Mouse (Mus musculus) stomach, postnatal 0 days (tissue): Measurements from ENCODE around the gene Cfap58. TPM values are rescaled to one million over a fixed set of nuclear protein-coding genes. Genes with fewer than 3 reads are reported as not detected.

Experiments used
- ATAC-seq: fragments of 200-750 bp; cut with Nextera tagmentation; 2 replicates; pipeline ENCODE4 v1.8.0; 2017; ENCODE audit not compliant: low FRiP score, low TSS enrichment
- DNase-seq: peaks from one replicate; pipeline ENCODE4 v3.0.0-alpha.2; 2016; ENCODE audit warnings: low spot score
- H3K27ac ChIP-seq: fragments of 300-500 bp; sonication (generic); replicated peaks from 2 replicates; pipeline ENCODE4 v1.5.1; 2014; ENCODE audit warnings: mild to moderate bottlenecking, control low read depth
- H3K27me3 ChIP-seq: fragments of 300-500 bp; sonication (generic); 2 replicates; pipeline ENCODE4 v1.6.1; 2014; ENCODE audit warnings: low read length; ENCODE audit not compliant: control insufficient read depth, insufficient read depth
- H3K36me3 ChIP-seq: fragments of 300-500 bp; sonication (generic); 2 replicates; pipeline ENCODE4 v1.6.1; 2014; ENCODE audit warnings: low read length, mixed read lengths; ENCODE audit not compliant: control insufficient read depth, insufficient read depth
- H3K4me1 ChIP-seq: fragments of 300-500 bp; sonication (generic); replicated peaks from 2 replicates; pipeline ENCODE4 v1.6.1; 2014; ENCODE audit warnings: antibody characterized with exemption; ENCODE audit not compliant: control insufficient read depth, insufficient read depth
- H3K4me2 ChIP-seq: fragments of 300-500 bp; sonication (generic); replicated peaks from 2 replicates; pipeline ENCODE4 v1.6.1; 2014; ENCODE audit warnings: low read depth, mild to moderate bottlenecking, control low read depth, moderate library complexity
- H3K4me3 ChIP-seq: fragments of 300-500 bp; sonication (generic); 2 replicates; pipeline ENCODE4 v1.5.1; 2014; ENCODE audit warnings: low read depth, low read length, control low read depth
- H3K9ac ChIP-seq: fragments of 300-500 bp; sonication (generic); 2 replicates; pipeline ENCODE4 v1.6.1; 2014; ENCODE audit warnings: mild to moderate bottlenecking, low read length, control low read depth, mixed read lengths
- H3K9me3 ChIP-seq: fragments of 300-500 bp; sonication (generic); 2 replicates; pipeline ENCODE4 v1.6.1; 2016; ENCODE audit warnings: low read length; ENCODE audit not compliant: control insufficient read depth
- CTCF ChIP-seq: IDR thresholded peaks from 2 replicates; pipeline ENCODE4 v1.5.1; 2016; ENCODE audit warnings: antibody characterized with exemption, low read depth, mild to moderate bottlenecking, moderate library complexity
- EP300 ChIP-seq: optimal IDR thresholded peaks from 2 replicates; pipeline ENCODE3; 2016; ENCODE audit warnings: antibody characterized with exemption
- WGBS: fragments of 180-500 bp; shearing (Covaris S2); extraction: QIAGEN DNeasy Blood & Tissue Kit; methylation state at CpG from one replicate; pipeline ENCODE4 v1.1.7; 2014; 5-methylcytosine and 5-hydroxymethylcytosine counted together
- polyA plus RNA-seq: library from polyadenylated mRNA; unstranded; fragments of >200 nt; fragmentation: Nextera tagmentation; extraction: Ambion mirVana; gene quantifications from 2 replicates; pipeline ENCODE4 v1.2.1, GENCODE M21; 2015

Gene Cfap58
- polyA plus RNA-seq, 1 experiment from 2014 or later: not detected

DNA sequence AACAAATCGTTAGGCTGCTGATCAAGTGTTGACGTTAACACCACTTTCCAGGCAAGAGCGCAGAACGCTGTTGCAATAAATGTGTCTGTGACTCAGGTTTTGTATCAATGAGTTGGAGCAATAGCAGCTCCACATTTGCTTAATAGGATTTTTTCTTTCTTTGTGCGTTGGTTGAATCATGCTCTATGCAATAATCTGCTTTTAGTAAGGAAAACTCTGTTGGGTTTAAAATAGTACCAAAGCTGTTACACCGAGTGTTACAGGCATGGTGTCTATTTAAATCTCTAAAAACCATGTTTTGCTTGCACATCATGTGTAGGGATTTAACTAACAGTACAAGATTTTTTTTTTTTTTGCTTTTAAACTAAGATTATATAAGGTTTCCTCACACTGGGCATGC is 1.9 kb downstream of the Cfap58 start:
- H3K4me1 ChIP-seq: peaks cover 2% of the 10 kb centered on the region; the same call in 1 of the 2 replicates
- no peak for DNase-seq
- H3K9me3 ChIP-seq: no peaks in the 10 kb centered on the region
- ATAC-seq: no peak
- no peaks in the 10 kb centered on the region for H3K27me3 ChIP-seq
- no peak overlapping the region for H3K4me2 ChIP-seq
- no peak overlapping the region for H3K27ac ChIP-seq
- H3K36me3 ChIP-seq: no peaks in the 10 kb centered on the region
- no peak overlapping the region for H3K9ac ChIP-seq
- TF ChIP-seq EP300 (no peak), CTCF (no peak)
- 65% methylated on average over 6 of the region's 6 CpGs for WGBS
- no peak overlapping the region for H3K4me3 ChIP-seq

DNA sequence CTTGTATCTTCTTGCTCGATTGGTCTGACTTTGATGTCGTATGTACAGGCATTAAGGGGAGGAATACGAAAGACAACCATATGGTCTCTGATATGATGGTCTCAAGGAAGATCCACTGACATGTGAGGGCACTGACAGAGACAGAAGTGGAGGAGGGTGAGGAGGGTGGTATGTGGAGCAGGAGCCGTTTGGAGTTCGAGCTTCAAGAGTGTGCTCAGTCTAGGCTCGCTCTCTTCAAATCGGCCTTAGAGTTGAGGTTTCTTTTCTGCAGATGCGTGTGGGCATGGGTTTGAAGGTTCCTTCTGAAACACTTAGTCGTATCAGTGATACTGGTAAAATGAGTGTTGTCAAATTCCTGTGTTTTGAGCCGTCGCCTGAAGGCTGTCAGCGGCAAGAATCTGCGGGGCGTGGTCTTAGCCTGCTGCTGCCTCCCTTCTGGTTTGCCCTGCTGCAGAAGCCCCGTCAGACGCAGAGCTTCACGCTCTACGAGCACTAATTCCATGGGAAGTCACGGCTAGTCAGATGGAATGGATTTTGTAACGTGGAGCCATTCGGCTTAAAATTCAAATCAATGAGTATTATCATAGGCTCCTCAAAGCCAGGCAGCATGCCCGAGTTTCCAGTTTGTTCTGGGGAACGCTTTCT is 9.5 kb downstream of the Cfap58 start:
- Histone ChIP-seq H3K4me1 (no peaks in the 10 kb centered on the region), H3K27ac (no peak overlapping the region), H3K9me3 (no peaks in the 10 kb centered on the region), H3K4me3 (0 out of 2 replicates have a peak overlapping the region, but pooled peaks have one; percentile 2), H3K36me3 (no peaks in the 10 kb centered on the region), H3K27me3 (no peaks in the 10 kb centered on the region), H3K9ac (no peak overlapping the region), H3K4me2 (no peak overlapping the region)
- no peak for TF ChIP-seq EP300
- no peak for TF ChIP-seq CTCF
- 48% methylated on average over 23 of the region's 23 CpGs for WGBS
- no peak for ATAC-seq
- DNase-seq: no peak

DNA sequence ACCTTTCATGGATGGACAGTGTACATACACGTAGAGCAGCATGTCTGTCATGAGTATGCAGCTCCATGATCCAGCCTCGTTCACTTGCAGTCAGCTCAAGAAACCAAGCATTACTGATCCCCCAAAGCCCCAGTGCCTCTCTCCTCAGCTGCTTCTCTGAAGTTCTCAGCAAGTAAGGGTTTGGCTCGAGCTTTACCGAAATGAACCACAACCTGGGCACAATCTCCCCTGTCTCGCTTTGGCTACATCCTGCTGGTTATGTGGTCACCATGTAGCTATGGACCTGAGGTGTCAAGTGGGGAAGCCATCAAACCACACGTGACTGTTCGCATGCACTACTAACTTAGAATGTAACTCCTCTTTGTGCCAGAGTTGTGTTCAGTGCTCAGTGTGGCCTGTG is 13.5 kb downstream of the Cfap58 start:
- 88% methylated on average over 7 of the region's 7 CpGs for WGBS
- Histone ChIP-seq H3K9ac (no peak overlapping the region), H3K36me3 (no peaks in the 10 kb centered on the region), H3K27me3 (no peaks in the 10 kb centered on the region), H3K4me2 (no peak overlapping the region), H3K27ac (no peak overlapping the region), H3K4me1 (no peaks in the 10 kb centered on the region), H3K4me3 (no peak overlapping the region), H3K9me3 (no peaks in the 10 kb centered on the region)
- TF ChIP-seq CTCF (no peak), EP300 (no peak)
- DNase-seq (no peak), ATAC-seq (no peak)

DNA sequence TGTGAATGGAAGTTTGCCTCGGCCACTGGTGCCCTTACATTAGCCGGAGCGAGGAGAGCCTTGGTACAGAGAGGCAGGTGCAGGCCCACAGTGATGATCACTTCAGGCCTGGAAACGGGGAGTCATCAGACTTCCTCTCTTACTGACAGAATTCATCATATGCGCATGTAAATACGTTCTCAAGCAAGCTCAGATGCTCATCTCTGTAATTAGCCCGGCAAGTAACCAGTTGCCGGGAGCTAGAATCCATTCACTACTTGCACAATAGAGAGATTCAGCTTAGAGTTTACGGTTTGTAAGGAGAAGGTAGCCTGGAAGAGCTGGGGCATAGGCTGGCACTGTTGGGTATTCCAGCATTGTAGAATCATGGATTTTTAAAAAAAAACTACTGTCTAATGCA is 15.7 kb downstream of the Cfap58 start:
- TF ChIP-seq EP300 (no peak), CTCF (no peak)
- ATAC-seq (no peak), DNase-seq (no peak)
- no peaks in the 10 kb centered on the region for H3K9me3 ChIP-seq
- no peak overlapping the region for H3K27ac ChIP-seq
- no peaks in the 10 kb centered on the region for H3K4me1 ChIP-seq
- no peaks in the 10 kb centered on the region for H3K27me3 ChIP-seq
- WGBS: 86% methylated on average over 9 of the region's 9 CpGs
- no peak overlapping the region for H3K4me3 ChIP-seq
- no peak overlapping the region for H3K9ac ChIP-seq
- no peak overlapping the region for H3K4me2 ChIP-seq
- H3K36me3 ChIP-seq: no peaks in the 10 kb centered on the region

DNA sequence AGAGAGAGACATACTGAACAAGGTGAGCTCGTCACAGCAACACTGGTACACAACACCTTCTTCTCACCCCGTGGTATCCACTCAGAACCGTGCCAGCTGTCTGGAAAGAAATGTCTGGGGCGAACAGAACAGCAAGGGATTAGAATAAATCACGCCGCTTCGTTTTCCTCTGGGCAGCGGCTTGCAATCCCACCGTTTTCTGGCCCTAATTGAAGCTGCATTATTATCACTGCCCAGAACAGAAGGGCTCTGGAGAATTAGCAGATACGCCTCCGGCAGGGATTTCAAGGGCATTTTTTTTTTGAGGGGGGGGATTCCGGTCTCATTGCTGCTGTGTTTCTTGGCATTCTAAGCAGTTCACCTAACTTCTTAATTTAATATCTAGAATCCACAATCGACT is 20.7 kb downstream of the Cfap58 start:
- H3K27ac ChIP-seq: no peak overlapping the region
- no peaks in the 10 kb centered on the region for H3K4me1 ChIP-seq
- H3K36me3 ChIP-seq: no peaks in the 10 kb centered on the region
- no peak for TF ChIP-seq CTCF
- no peak for TF ChIP-seq EP300
- no peak overlapping the region for H3K9ac ChIP-seq
- DNase-seq (no peak), ATAC-seq (no peak)
- no peak overlapping the region for H3K4me2 ChIP-seq
- H3K4me3 ChIP-seq: no peak overlapping the region
- WGBS: 78% methylated on average over 13 of the region's 13 CpGs
- H3K27me3 ChIP-seq: no peaks in the 10 kb centered on the region
- H3K9me3 ChIP-seq: no peaks in the 10 kb centered on the region

DNA sequence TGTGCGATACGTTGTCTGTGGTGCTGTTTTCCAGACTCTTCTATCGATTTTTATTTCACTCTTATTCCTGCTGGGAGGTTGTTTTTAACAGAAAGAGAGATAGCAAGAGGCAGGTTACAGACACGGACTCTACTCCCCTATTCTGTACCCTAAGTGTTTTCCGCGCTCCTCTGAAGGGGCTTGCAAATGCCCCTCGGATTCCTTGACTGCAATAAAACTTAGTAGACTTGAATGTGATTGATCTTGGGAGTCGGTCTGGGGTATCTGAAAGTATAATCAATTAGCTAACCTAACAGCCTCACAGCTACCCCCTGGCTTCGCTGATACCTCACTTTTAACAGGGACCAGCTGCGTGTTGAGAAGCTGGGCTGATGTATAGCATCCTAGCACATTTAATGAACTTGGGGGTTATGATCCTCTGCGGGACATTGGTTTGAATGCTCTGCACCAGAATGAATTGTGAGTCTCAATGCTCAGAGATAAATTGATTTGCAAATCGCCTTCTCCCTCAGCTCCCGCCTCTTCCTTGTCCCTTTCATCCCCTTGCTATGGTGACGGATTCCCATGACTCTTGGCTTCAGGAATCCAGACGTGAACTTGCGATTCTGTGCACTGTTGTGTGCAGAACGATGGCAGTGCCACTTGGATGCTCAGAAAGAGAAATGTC is 31.7 kb downstream of the Cfap58 start:
- Histone ChIP-seq H3K36me3 (no peaks in the 10 kb centered on the region), H3K27me3 (no peaks in the 10 kb centered on the region), H3K9ac (no peak overlapping the region), H3K9me3 (no peaks in the 10 kb centered on the region), H3K4me1 (no peaks in the 10 kb centered on the region), H3K27ac (no peak overlapping the region), H3K4me2 (no peak overlapping the region), H3K4me3 (no peak overlapping the region)
- TF ChIP-seq CTCF (no peak), EP300 (no peak)
- DNase-seq (no peak), ATAC-seq (no peak)
- 53% methylated on average over 17 of the region's 17 CpGs for whole genome bisulfite sequencing
